Mouse (Mus musculus): ENCODE data around the gene Pik3r5.

DNA sequence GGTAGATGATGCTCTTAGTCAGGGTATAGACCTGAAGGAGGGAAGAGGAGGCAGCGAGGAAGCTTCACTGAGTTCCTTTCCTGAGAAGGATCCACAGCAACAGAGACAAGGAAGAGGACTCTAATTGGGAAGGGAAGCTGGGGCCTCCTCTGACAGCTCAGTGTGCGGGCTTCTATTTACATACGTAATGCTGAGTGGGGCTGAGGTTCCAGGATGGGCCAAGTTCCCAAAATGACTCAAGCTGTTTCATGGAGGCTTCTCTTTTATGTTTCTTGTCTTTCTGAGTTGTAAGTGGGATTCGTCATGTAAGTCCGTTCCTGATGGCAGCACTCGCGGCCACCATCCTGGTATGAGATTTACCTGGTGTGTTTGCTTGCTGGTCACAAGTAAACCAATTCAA lies 43.8 kb downstream of the Pik3r5 start:
- TF ChIP-seq CTCF (IDR thresholded peaks at IDR 0.05; ENCODE audit: extremely low read depth, insufficient read depth, insufficient read length, insufficient replicate concordance), result no peak
- no peak for TF ChIP-seq POLR2A (IDR thresholded peaks at IDR 0.05; ENCODE audit: low read depth, low read length)
